Mouse (Mus musculus) frontal cortex, adult 2 months (tissue): ENCODE results near the gene Sorbs1. TPM values are rescaled to one million over a fixed set of nuclear protein-coding genes. Genes with fewer than 3 reads are reported as not detected.
A peak's percentile ranks its signal among the peaks of the same experiment; 100 is the strongest.
"Not testable (repeated sequence)": the region's sequence is repeated elsewhere in the genome, so short reads cannot be mapped to it uniquely, and the experiment has no call there.

Experiments used
- DNase-seq, 2 experiments: peaks; one replicate each; pipeline ENCODE4 v3.0.0; 2022; ENCODE audit warnings: low spot score in 1 of 2; ENCODE audit errors: extremely low spot score in 1 of 2
- polyA plus RNA-seq: library from polyadenylated mRNA; depleted of rRNA; stranded (reverse); fragments of >200 nt; gene quantifications from 2 replicates; pipeline ENCODE4 v1.2.3, GENCODE M21; 2012; rRNA removed

Sorbs1 gene
- polyA plus RNA-seq, result 88.1 and 100.0 TPM in 2 replicates

DNA sequence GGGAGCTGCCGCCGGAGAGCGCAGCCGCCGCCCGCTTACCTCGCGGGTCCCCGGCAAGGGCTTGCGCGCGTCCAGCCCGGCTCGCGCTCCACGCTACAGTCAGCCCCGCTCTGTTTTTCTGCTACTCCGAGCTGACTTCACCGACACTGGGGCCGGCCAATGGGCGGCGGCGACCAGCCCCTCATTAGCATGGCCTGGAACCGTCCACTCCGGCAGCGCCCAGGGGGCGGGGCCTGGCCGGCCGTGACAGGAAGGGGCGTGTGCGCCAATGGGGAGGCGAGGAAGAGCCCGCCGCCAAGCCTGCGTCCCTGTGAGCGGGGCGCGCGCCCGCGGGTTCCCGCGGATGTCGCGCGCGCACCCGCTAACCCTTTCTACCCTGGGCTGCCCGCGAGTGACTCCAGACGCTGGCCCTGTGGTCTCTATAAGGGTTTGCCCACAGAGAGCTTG is at the start of gene Sorbs1:
Gene Sorbs1 (minus strand): TSS at position 148 of the 447 bp plus-strand sequence.
- peak; percentile 90 to 96 for DNase-seq

DNA sequence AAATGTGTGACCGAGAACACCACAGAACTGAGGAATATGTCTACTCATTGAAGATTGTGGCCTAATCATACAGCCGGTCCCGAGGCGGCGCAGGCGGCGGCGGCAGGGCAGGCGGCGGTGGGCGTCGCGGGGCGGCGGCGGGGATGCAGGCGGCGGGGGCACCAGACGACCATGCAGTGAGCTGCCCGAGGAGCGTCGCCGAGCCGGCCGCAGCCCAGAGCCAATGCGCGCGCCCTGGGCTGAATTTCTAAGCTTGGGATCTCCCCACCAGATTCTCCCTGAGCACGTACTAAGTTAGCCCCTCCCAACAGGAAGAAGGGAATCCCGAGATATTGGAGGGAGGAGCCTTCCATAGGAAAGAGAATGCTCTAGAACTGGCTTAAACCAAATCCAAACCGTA is 47.9 kb upstream of the Sorbs1 start:
- not testable (repeated sequence) for DNase-seq

DNA sequence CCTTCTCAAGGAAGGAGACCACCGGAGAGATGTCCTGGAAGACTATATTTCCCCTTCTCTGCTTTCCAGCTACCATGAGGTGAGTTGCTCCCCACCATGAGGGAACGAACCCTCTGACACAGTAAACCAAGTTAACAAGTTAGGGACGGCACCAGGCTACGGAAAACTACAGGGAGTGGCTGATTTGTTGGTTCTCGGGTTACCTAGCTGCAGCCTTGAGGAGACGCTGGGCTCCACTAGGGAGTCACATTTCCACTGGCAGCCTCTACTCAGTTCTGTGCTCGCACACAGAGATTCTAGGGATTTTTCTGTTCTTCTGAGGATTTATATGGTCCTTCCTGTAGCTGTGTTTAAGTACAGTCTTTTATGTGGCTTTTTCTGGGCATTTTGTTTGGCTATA is 42.5 kb upstream of the Sorbs1 start:
- DNase-seq, result no peak

DNA sequence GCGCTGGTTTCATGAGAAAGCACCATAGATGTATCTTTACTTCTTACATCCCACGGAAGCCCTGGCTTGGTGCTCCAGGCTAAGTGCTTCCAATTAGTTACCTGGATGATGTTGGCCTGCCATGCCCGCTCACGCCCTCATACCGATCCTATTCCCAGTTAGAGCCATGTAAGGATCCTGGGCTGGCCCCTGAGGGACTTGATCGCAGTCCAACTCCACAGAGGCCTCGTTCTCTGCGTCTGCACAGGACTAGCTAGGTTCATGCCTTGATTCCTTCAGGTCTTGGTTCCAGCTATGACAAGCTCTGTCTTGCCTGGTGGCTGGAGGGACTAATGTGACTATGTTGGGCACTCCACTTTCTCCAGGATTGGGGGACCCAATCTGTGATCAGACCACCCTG is 41.6 kb upstream of the Sorbs1 start:
- no peak for DNase-seq

DNA sequence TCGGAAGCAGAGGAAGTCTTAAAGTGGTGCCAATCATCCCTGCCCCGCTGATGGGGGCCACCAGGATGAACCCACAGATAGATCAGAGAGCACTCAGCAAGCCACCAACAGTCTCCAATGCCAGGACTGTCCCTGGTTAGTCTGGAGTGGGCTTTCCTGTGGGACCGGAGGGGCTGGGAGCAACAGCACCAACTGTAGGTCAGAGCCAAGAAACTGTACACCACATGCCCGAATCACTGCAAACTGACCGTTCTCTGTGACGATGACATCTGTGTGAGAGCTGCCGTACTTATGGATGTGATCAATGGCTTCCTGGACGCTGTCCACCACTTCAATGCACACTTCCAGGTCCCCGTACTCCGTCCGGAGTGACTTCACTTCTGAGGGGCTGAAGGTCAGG is 40.8 kb upstream of the Sorbs1 start:
- no peak for DNase-seq

DNA sequence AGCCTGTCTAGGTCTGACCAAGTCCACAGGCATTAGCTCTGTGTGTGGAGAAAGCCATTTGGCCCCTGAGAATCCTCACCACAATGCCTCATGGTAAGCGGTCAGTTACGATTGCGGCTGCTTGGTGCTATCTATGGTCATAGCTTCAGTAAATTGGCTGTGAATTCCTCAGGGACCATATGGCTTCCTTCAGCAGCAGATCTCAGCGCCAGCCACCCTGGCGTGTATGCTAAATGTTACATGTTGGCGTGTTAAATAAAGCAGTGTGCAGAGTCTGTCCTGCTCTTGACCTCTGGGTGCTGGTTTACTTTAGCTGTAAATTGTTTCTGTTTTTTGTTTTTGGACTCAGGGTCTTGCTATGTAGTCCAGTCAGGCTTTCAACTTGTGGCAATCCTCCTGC is 40.3 kb upstream of the Sorbs1 start:
- no peak for DNase-seq

DNA sequence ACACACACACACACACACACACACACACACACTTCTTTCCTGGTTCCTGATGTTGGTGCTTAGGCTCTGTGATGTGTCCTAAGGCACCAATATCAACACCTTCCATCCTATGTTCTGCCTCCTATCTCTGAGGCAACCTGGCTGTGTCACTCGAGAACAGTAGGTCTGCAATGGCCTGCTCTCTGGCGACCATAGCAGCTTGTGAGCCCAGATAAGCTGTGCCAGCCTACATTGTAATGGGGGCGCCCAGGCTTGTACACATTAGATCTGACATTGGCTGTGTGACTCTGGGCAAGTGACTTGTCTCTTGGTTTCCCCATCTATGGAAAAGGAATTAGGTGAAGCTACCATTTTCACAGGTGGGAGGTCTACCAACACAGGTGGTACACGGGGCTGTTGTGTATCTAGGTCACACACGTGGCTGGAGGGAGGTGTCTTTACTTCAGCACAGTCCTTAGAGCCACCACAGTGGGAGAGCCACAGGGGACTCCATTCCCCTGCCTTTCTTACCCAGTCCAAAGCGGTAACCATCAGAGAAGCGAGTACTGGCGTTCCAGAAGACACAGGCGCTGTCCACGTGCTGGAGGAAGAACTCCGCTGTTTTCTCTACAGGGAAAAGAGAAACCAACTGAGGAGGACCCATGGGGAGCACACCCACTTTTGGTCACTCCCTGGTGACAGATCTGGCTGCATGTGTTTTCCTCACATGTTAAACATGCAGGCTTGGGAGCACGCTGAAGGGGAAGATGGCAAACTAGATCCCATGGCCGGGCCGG is 39.6 kb upstream of the Sorbs1 start:
- no peak for DNase-seq

DNA sequence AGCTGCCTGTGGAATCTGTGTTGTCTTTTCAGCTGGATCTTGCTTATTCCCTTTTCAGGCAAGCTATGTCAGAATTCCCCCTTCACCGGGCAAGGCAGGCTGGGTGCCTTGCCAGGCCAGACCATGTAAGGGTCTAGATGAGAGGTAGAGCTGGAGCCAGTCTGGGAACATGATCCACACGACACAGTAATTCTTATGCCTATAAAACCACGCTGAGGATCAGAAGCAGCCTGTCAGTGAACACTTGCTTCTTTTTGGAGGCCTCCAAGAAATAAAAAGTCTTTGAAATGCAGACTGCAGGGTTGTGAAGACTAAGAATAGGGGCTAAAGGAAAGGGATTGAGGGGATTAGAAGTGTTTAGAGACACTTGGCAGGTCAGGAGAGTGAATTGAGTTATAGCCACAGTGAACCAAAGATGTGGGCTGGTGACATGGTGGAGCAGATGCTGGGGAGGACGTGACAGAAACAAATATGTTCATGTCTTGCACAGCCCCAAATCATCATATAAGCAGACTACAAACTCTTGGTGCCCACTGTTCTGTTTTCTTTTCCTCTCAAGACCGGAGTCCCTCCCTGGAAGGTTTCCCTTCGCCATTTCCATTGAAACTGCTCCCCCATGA is 36.0 kb upstream of the Sorbs1 start:
- peak in 1 of 2 experiments; percentile 20 for DNase-seq

DNA sequence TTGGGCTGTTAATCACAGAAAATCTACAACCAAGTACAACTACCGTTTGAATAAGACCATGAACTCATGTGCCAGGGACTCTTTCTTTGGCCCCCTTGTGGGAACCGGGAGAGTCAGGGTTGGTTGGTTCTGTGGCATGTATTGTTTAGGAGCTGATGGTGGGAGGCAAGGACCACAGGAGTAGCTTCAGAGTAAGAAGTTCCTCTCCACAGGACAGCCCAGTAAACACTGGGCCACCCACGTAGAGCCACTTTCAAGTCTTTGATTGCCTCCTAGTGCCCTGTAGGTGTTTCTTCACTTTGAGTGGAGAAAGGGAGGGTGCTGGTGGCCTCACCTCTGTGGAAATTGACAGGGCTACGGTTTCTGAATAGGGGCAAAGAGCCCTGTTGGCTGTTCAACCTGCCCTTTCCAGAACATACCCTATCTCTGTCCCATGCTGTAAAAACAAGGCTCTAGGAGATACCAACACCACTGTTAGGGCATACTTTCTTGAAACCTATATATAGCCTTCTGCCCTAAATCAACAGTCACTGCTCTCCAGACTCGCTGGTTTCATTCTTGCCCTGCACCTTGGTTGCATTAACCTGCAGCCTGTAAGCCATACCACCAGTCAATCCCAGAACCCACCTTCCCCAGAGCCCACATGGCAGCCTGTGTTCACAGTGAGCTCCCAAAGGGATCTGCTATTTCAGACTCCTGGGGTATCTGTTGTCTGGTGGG is 35.4 kb upstream of the Sorbs1 start:
- no peak for DNase-seq

DNA sequence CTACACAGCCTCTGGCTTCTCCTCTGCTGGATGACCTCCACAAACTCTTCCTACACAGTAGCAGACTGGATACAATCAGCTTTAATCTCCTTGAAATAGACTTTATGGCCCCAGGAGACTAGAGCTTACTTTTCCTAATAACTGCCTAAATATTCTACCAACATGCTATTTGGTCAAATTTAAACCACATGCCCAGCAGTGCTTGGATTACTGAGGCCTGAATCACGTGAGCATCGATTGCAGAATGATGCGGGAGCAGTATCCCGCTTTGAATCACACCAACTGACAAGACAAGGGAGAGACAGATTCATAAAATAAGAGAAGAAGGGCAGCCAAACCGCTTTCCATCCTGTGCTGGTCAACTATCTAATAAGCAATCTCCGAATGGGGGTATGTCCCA is 34.8 kb upstream of the Sorbs1 start:
- no peak for DNase-seq

DNA sequence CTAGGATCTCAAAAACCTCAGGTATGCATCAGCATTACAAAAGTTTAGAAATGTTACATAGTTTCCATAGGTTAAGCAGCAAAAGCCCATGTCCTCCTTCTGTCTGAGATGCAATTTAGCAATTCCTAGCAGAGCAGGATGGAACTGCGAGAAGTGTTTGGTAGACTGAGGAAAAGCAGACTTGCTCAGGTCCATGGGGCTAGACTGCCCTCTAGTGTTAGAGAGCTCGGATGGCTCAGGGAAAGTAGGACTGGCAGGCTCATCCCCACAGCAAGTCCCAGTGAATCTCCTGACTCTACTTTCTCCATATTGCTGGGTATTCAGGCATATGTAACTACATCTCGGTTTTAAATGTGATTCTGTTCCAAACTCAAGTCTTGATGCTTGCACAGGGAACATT is 31.3 kb upstream of the Sorbs1 start:
- peak in 1 of 2 experiments; percentile 83 for DNase-seq

DNA sequence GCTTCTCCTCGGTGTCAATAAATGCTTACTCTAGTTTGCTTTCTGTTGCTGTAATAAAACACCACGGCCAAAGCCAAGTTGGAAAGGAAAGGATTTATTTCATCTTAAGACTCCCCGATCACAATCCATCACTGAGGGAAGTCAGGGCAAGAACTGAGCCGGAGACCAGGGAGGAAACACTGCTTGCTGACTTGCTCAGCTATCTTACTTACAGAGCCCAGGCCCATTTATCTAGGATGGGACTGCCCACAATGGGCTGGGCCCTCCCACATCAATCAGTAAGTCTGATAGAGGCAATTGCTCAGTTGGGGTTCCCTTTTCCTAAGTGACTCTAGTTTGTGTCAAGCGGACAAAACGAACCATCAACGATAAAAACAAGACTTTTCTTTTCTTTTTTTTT is 29.2 kb upstream of the Sorbs1 start:
- no peak for DNase-seq

DNA sequence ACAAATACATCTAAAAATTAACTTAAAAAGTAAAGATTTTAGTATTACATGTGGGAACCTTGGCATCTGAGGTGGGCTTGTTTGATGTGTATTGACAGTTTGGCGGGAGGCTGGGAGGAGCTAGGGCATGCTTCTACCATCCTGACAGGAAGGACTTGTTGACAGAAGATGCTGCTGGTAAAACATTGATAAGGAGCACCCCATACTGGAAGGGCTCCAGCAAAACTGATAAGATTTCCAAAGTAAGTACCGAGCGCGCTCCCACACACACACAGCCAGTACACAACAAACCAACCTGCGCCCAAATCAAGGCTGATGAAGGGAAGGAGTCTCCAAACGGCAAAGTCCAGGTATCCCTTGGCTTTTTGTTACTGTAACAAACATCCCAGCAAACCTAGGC is 22.9 kb upstream of the Sorbs1 start:
- no peak for DNase-seq

DNA sequence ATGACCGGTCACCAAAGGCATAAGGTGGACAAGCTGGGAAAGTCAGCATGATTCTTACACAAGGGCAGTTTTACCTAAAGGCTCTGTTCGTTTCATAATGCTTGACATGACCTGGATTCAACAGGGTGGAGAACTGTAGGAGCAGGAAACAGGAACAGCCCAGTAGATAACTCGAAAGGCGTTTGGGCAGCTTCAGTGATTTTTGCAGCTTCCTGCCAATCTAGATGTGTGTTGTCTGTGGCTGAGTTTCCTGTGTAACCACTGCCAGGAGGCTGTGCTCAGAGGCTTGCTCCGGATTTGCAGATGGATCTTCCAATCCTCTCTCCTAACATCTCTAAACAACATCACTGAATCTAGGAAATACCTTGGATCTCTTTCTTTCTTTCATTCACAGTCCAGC is 18.9 kb upstream of the Sorbs1 start:
- no peak for DNase-seq

DNA sequence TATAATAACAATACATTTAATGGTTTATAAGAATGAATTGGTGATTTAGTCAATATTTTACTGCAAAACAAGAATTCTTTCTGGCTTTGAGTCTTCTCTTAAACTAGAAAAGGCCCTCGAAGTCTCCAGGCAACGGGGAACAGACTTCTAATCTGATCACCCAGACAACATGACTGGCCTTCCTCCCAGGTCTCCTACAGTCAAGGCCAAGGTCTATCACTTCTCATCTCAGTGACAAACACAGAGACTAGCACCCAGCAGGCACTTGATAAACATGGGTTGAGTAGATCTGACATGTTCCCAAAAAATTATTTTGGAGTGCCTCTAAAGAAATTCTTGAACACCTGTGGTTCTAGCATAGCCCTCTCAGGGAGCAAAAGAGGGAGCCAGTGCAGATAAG is 16.7 kb upstream of the Sorbs1 start:
- no peak for DNase-seq

DNA sequence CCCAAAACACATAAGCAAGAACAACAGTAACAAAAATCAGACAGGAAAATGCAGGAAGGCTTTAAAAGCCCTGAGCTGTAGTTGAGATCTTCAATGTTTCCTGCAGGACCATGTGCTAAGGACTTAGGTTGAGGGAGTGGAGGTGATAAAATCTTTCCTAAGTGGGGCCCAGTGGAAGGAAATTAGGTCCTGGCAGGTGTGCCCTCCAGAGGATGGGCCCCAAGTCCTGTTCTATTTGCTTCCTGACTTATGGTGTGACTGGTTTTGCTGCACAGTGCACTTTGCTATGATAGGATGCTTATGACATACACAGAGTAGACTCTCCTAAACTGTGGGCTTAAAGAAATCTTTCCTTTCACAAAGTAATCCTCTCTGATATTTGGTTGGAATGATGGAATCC is 14.7 kb upstream of the Sorbs1 start:
- DNase-seq, result no peak

DNA sequence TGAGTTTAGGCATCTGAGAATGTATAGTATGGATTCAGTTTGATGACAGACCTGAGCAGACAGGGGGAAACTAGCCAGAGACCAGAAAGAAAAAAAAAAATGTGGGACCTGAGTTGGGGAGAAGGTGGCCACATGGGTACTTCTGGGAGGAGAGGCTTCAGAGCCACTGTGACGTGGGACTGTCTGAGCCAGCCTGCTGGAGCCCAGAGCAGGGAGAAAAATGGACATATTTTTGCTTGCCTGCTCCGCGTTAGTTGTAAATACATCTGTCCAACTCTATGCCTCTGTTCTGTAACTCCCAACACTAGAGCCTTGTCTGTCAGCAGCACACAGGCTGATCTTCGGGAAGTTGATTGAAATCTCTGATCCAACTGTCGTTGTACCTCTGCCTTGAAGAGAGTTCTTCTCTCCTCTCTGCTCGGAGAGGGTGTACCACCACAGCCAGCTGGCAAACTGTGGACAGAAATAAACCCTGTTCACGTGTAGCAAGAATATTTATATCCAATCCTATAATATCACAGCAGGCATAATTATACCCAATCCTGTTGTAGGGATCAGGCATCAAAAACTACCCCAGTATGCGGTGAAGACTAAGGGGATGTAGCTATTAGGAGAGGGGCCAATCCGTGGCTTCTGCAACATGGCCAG is 12.9 kb upstream of the Sorbs1 start:
- peak in 1 of 2 experiments; percentile 35 for DNase-seq

DNA sequence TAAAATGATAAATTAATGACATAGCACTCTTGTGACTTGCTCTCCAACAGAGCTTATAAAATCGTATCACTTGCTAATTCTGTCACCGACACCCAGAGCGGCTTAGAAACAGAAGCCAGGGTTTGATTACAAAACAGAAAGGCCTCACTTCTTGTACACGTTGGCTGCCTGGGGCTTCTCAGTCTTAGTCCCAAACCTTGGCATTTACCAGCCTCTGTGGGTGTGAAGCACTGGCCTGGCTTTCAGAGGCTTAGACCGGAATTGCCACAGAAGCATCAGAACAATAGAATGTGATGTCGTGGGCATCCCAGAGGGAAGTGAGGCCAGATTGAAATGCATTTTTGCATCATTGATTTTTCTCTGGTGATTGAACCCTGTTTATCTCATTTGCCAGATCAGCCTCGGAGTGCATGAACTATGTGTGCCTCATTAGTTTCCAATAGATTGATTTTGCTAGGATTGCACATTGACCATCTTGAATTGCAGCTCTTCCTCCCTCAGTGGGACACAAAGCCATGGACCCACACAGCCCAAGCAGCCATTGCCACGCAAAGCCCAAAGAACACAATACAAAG is 9.9 kb upstream of the Sorbs1 start:
- DNase-seq, result no peak

DNA sequence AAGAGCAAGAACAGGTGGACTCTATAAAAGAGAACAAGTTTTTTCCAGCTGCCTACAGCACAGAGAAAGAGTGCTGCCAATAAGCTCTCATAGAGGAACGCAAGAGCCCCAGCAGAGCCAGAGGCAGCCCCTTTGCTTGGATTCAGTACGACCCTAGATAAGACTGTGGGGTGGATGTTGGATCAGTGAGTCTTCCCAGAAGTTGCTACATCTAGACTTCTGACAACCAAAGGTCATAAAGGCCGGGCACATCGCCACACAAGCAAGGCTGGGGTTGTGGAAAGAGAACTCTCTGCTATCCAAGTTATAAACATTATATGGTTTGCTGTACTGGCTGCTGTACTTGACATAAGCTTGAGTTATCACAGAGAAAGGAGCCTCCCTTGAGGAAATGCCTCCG is 6.8 kb upstream of the Sorbs1 start:
- no peak for DNase-seq

DNA sequence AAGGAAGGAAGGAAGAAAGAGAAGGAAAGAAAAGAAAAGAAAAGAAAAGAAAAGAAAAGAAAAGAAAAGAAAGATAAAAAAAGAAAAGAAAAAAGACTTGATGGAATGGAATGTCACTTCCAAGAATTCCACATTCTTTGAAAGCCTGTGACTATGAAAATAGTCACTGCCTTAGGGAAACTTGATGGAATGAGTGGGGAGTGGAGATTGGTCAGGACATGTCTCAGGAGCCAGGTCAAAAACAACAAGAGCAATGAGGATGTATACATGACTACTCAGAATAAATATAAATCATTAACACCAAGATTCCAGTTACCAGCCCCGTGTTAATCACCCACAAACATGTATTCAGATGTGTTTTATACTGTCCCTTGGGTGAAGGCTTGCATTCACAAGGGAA is 5.1 kb upstream of the Sorbs1 start:
- DNase-seq, result no peak

DNA sequence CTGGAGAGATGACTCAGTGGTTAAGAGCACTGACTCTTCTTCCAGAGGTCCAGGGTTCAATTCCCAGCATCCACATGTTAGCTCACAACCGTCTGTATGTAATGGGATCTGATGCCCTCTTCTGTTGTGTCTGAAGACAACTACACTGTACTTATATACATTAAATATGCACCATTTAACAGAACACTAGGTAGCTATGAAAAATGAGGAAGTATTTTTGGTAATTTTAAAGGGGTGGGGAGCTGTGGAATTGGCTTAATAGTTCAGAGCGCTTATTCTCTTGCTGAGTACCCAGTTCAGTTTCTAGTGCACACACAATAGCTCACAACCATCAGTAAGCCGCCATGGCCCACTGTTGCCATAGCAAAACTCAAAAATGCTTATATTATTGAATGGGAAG is 2.0 kb upstream of the Sorbs1 start:
- DNase-seq, result no peak
